Mouse (Mus musculus): ENCODE data around the gene Tnpo2. TPM values are rescaled to one million over a fixed set of nuclear protein-coding genes. Genes with fewer than 3 reads are reported as not detected.

The Tnpo2 gene
- total and polyA plus RNA-seq, 3 experiments: 29.2 to 86.8 (median 62.3) TPM

GRCm38 (mm10) chr8:85086238-85086637 lies 49.5 kb downstream of the Tnpo2 start:
- TF ChIP-seq CHD2 (IDR thresholded peaks at IDR 0.05; ENCODE audit: low read length) (no peak), CTCF (IDR thresholded peaks at IDR 0.05 in 2 of 3, conservative IDR thresholded peaks at IDR 0.05 in 1 of 3; ENCODE audit: control insufficient read depth in 1 of 3, insufficient read depth in 1 of 3, low read depth in 2 of 3, low read length in 3 of 3, poor library complexity in 1 of 3, severe bottlenecking in 1 of 3) (peak in 1 of 3 experiments; percentile 13; a peak in 1 of 6 replicates)
- no peak for DNase-seq (ENCODE audit: low read depth, low spot score)
- Histone ChIP-seq H3K27ac (ENCODE audit: control insufficient read depth, low read depth, low read length) (no peak overlapping the region), H3K4me3 (ENCODE audit: control insufficient read depth in 1 of 2, insufficient read depth in 1 of 2, low read depth in 2 of 2, low read length in 2 of 2) (no peak overlapping the region), H3K27me3 (ENCODE audit: control insufficient read depth in 1 of 2, insufficient read depth in 2 of 2, low read length in 2 of 2) (no peaks in the 10 kb centered on the region), H3K9me3 (replicated peaks; ENCODE audit: insufficient read depth, low read length) (no peaks in the 10 kb centered on the region), H3K9ac (ENCODE audit: control insufficient read depth, low read depth, low read length, poor library complexity, severe bottlenecking) (no peak overlapping the region), H3K4me1 (ENCODE audit: control insufficient read depth in 1 of 2, insufficient read depth in 2 of 2, low read length in 2 of 2) (peaks cover 8 to 25% of the 10 kb centered on the region in 2 experiments), H3K79me2 (ENCODE audit: control insufficient read depth, insufficient read depth, low read length, poor library complexity) (no peaks in the 10 kb centered on the region; the same call in 1 of the 2 replicates), H3K36me3 (ENCODE audit: control insufficient read depth in 1 of 2, insufficient read depth in 2 of 2, low read length in 2 of 2) (peaks cover 0 to 19% of the 10 kb centered on the region in 2 experiments; a peak in 2 of 4 replicates)

GRCm38 (mm10) chr8:85088771-85089170 lies 52.1 kb downstream of the Tnpo2 start:
- TF ChIP-seq MAFK (IDR thresholded peaks at IDR 0.05; ENCODE audit: borderline replicate concordance, low read depth, low read length) (no peak), ELF1 (IDR thresholded peaks at IDR 0.05; ENCODE audit: low read depth, low read length) (no peak), MAZ (IDR thresholded peaks at IDR 0.05; ENCODE audit: low read depth, low read length) (no peak), ZNF384 (IDR thresholded peaks at IDR 0.05; ENCODE audit: low read depth, low read length) (no peak), KAT2A (conservative IDR thresholded peaks at IDR 0.05; ENCODE audit: low read depth, low read length) (no peak), BHLHE40 (IDR thresholded peaks at IDR 0.05; ENCODE audit: borderline replicate concordance, low read depth, low read length) (no peak), JUND (IDR thresholded peaks at IDR 0.05; ENCODE audit: low read depth, low read length) (no peak), POLR2AphosphoS2 (IDR thresholded peaks at IDR 0.05; ENCODE audit: low read length) (no peak), USF2 (IDR thresholded peaks at IDR 0.05; ENCODE audit: borderline replicate concordance in 1 of 2, insufficient read depth in 1 of 2, low read depth in 1 of 2, low read length in 2 of 2) (no peak), TAL1 (IDR thresholded peaks at IDR 0.05; ENCODE audit: low read length) (no peak), MEF2A (IDR thresholded peaks at IDR 0.05; ENCODE audit: extremely low read depth, insufficient replicate concordance, low read depth, low read length, poor library complexity, severe bottlenecking) (no peak), CHD2 (IDR thresholded peaks at IDR 0.05; ENCODE audit: low read length) (no peak), E2F4 (IDR thresholded peaks at IDR 0.05; ENCODE audit: borderline replicate concordance, low read depth, low read length) (no peak)
- Histone ChIP-seq H3K4me3 (ENCODE audit: control insufficient read depth in 1 of 2, insufficient read depth in 1 of 2, low read depth in 2 of 2, low read length in 2 of 2) (no peak overlapping the region), H3K36me3 (ENCODE audit: control insufficient read depth in 1 of 2, insufficient read depth in 2 of 2, low read length in 2 of 2) (peaks cover 0 to 13% of the 10 kb centered on the region in 2 experiments; a peak in 2 of 4 replicates)

GRCm38 (mm10) chr8:85090856-85091255 lies 54.1 kb downstream of the Tnpo2 start:
- Histone ChIP-seq H3K9me3 (replicated peaks; ENCODE audit: insufficient read depth, low read length) (no peaks in the 10 kb centered on the region), H3K4me3 (ENCODE audit: control insufficient read depth in 1 of 2, insufficient read depth in 1 of 2, low read depth in 2 of 2, low read length in 2 of 2) (no peak overlapping the region), H3K27ac (ENCODE audit: control insufficient read depth, low read depth, low read length) (no peak overlapping the region), H3K27me3 (ENCODE audit: control insufficient read depth in 1 of 2, insufficient read depth in 2 of 2, low read length in 2 of 2) (no peaks in the 10 kb centered on the region), H3K36me3 (ENCODE audit: control insufficient read depth in 1 of 2, insufficient read depth in 2 of 2, low read length in 2 of 2) (no peaks in the 10 kb centered on the region; a peak in 1 of 4 replicates), H3K9ac (ENCODE audit: control insufficient read depth, low read depth, low read length, poor library complexity, severe bottlenecking) (no peak overlapping the region), H3K4me1 (ENCODE audit: control insufficient read depth in 1 of 2, insufficient read depth in 2 of 2, low read length in 2 of 2) (no peaks in the 10 kb centered on the region), H3K79me2 (ENCODE audit: control insufficient read depth, insufficient read depth, low read length, poor library complexity) (no peaks in the 10 kb centered on the region)
- DNase-seq (ENCODE audit: low read depth, low spot score): no peak
- no peak for TF ChIP-seq USF2 (IDR thresholded peaks at IDR 0.05; ENCODE audit: borderline replicate concordance in 1 of 2, insufficient read depth in 1 of 2, low read depth in 1 of 2, low read length in 2 of 2)
- TF ChIP-seq CTCF (IDR thresholded peaks at IDR 0.05 in 2 of 3, conservative IDR thresholded peaks at IDR 0.05 in 1 of 3; ENCODE audit: control insufficient read depth in 1 of 3, insufficient read depth in 1 of 3, low read depth in 2 of 3, low read length in 3 of 3, poor library complexity in 1 of 3, severe bottlenecking in 1 of 3): no peak
- TF ChIP-seq POLR2AphosphoS5 (IDR thresholded peaks at IDR 0.05; ENCODE audit: borderline replicate concordance, low read depth, low read length): no peak
- no peak for TF ChIP-seq ETS1 (IDR thresholded peaks at IDR 0.05; ENCODE audit: low read depth, low read length)
- no peak for TF ChIP-seq MYC (IDR thresholded peaks at IDR 0.05; ENCODE audit: low read depth, low read length)
- no peak for TF ChIP-seq MEF2A (IDR thresholded peaks at IDR 0.05; ENCODE audit: extremely low read depth, insufficient replicate concordance, low read depth, low read length, poor library complexity, severe bottlenecking)
- no peak for TF ChIP-seq MYB (IDR thresholded peaks at IDR 0.05; ENCODE audit: low read depth, low read length)
- TF ChIP-seq ELF1 (IDR thresholded peaks at IDR 0.05; ENCODE audit: low read depth, low read length): no peak
- TF ChIP-seq NELFE (IDR thresholded peaks at IDR 0.05; ENCODE audit: low read depth, low read length): no peak
- TF ChIP-seq MAFK (IDR thresholded peaks at IDR 0.05; ENCODE audit: borderline replicate concordance, low read depth, low read length): no peak
- TF ChIP-seq NRF1 (IDR thresholded peaks at IDR 0.05; ENCODE audit: insufficient read depth, low read depth, low read length, poor library complexity, severe bottlenecking): no peak
- no peak for TF ChIP-seq TCF12 (IDR thresholded peaks at IDR 0.05; ENCODE audit: low read depth, low read length)
- no peak for TF ChIP-seq TAL1 (IDR thresholded peaks at IDR 0.05; ENCODE audit: low read length)

More at GRCm38 (mm10) chr8:85088771-85089170, 52.1 kb downstream of the Tnpo2 start:
- DNase-seq (ENCODE audit: low read depth, low spot score): no peak
- Histone ChIP-seq H3K4me1 (ENCODE audit: control insufficient read depth in 1 of 2, insufficient read depth in 2 of 2, low read length in 2 of 2) (peaks cover 7 to 15% of the 10 kb centered on the region in 2 experiments), H3K27ac (ENCODE audit: control insufficient read depth, low read depth, low read length) (no peak overlapping the region), H3K79me2 (ENCODE audit: control insufficient read depth, insufficient read depth, low read length, poor library complexity) (no peaks in the 10 kb centered on the region), H3K9me3 (replicated peaks; ENCODE audit: insufficient read depth, low read length) (no peaks in the 10 kb centered on the region), H3K27me3 (ENCODE audit: control insufficient read depth in 1 of 2, insufficient read depth in 2 of 2, low read length in 2 of 2) (no peaks in the 10 kb centered on the region), H3K9ac (ENCODE audit: control insufficient read depth, low read depth, low read length, poor library complexity, severe bottlenecking) (no peak overlapping the region)
